Mouse (Mus musculus) MEL (cell line): ENCODE data around the gene Schip1. TPM values are rescaled to one million over a fixed set of nuclear protein-coding genes. Genes with fewer than 3 reads are reported as not detected.

Experiments used
- DNase-seq: peaks from one replicate; pipeline ENCODE4 v3.0.0; 2011; ENCODE audit warnings: low read depth, low spot score
- H3K27ac ChIP-seq: 2 replicates; pipeline ENCODE4 v1.5.1; 2012; ENCODE audit warnings: low read depth, mild to moderate bottlenecking, control low read depth, low read length, moderate library complexity; ENCODE audit not compliant: control insufficient read depth
- H3K27me3 ChIP-seq, 2 experiments: fragments of 150-350 bp in 1 of 2; sonication (generic) in 1 of 2; 2 replicates each; pipeline ENCODE4 v1.6.1; 2012; ENCODE audit warnings: low read length in 2 of 2, mild to moderate bottlenecking in 2 of 2, improper control_type of control experiment in 1 of 2, moderate library complexity in 1 of 2; ENCODE audit not compliant: insufficient read depth in 2 of 2, control insufficient read depth in 1 of 2
- H3K36me3 ChIP-seq, 2 experiments: 2 replicates each; pipeline ENCODE4 v1.6.1; 2012 to 2014; ENCODE audit warnings: low read length in 2 of 2, improper control_type of control experiment in 1 of 2, inconsistent platforms in 1 of 2, mild to moderate bottlenecking in 1 of 2; ENCODE audit not compliant: insufficient read depth in 2 of 2, control insufficient read depth in 1 of 2
- H3K4me1 ChIP-seq, 2 experiments: fragments of 150-350 bp in 1 of 2; sonication (generic) in 1 of 2; 2 replicates each; pipeline ENCODE4 v1.6.1; 2012; ENCODE audit warnings: low read length in 2 of 2, improper control_type of control experiment in 1 of 2, mild to moderate bottlenecking in 1 of 2; ENCODE audit not compliant: insufficient read depth in 2 of 2, control insufficient read depth in 1 of 2
- H3K4me3 ChIP-seq, 2 experiments: fragments of 150-350 bp in 1 of 2; sonication (generic) in 1 of 2; 2 replicates each; pipeline ENCODE4 v1.5.1; 2012; ENCODE audit warnings: low read depth in 2 of 2, low read length in 2 of 2, mild to moderate bottlenecking in 2 of 2, moderate library complexity in 2 of 2, control low read depth in 1 of 2, improper control_type of control experiment in 1 of 2; ENCODE audit not compliant: control insufficient read depth in 1 of 2, insufficient read depth in 1 of 2
- H3K79me2 ChIP-seq: 2 replicates; pipeline ENCODE4 v1.6.1; 2012; ENCODE audit warnings: mild to moderate bottlenecking, low read length, moderate library complexity; ENCODE audit not compliant: control insufficient read depth, poor library complexity, insufficient read depth
- H3K9ac ChIP-seq: 2 replicates; pipeline ENCODE4 v1.6.1; 2012; ENCODE audit warnings: low read depth, mild to moderate bottlenecking, control low read depth, low read length, moderate library complexity; ENCODE audit not compliant: control insufficient read depth, poor library complexity, severe bottlenecking
- H3K9me3 ChIP-seq: fragments of 150-350 bp; sonication (generic); replicated peaks from 2 replicates; pipeline ENCODE4 v1.6.1; 2012; ENCODE audit warnings: mild to moderate bottlenecking, low read length, improper control_type of control experiment, moderate library complexity; ENCODE audit not compliant: insufficient read depth
- BHLHE40 ChIP-seq: IDR thresholded peaks from 2 replicates; pipeline ENCODE4 v1.6.1; 2012; ENCODE audit warnings: low read depth, mild to moderate bottlenecking, inconsistent platforms, low read length, improper control_type of control experiment, borderline replicate concordance
- CHD1 ChIP-seq: IDR thresholded peaks from 2 replicates; pipeline ENCODE4 v1.6.1; 2012; ENCODE audit warnings: low read depth, mild to moderate bottlenecking, inconsistent platforms, low read length, improper control_type of control experiment
- CHD2 ChIP-seq: IDR thresholded peaks from 2 replicates; pipeline ENCODE4 v1.6.1; 2011; ENCODE audit warnings: low read length, improper control_type of control experiment
- CTCF ChIP-seq, 3 experiments: IDR thresholded peaks in 2 of 3; conservative IDR thresholded peaks in 1 of 3; 2 replicates each; pipeline ENCODE4 v1.5.1; 2011 to 2012; ENCODE audit warnings: low read length in 3 of 3, low read depth in 2 of 3, mild to moderate bottlenecking in 2 of 3, improper control_type of control experiment in 1 of 3, inconsistent platforms in 1 of 3, mixed read lengths in 1 of 3, moderate library complexity in 1 of 3; ENCODE audit not compliant: control insufficient read depth in 1 of 3, insufficient read depth in 1 of 3, poor library complexity in 1 of 3, severe bottlenecking in 1 of 3
- E2F4 ChIP-seq: IDR thresholded peaks from 2 replicates; pipeline ENCODE4 v1.6.1; 2011; ENCODE audit warnings: low read depth, low read length, improper control_type of control experiment, borderline replicate concordance
- ELF1 ChIP-seq: IDR thresholded peaks from 2 replicates; pipeline ENCODE4 v1.6.1; 2014; ENCODE audit warnings: low read depth, mild to moderate bottlenecking, inconsistent platforms, low read length, improper control_type of control experiment, moderate library complexity
- EP300 ChIP-seq, 2 experiments: IDR thresholded peaks; 2 replicates each; pipeline ENCODE4 v1.6.1; 2011; ENCODE audit warnings: improper control_type of control experiment in 2 of 2, low read length in 2 of 2, low read depth in 1 of 2, mild to moderate bottlenecking in 1 of 2
- GATA1 ChIP-seq: IDR thresholded peaks from 2 replicates; pipeline ENCODE4 v1.6.1; 2011; ENCODE audit warnings: low read depth, low read length, improper control_type of control experiment
- JUND ChIP-seq: IDR thresholded peaks from 2 replicates; pipeline ENCODE4 v1.6.1; 2011; ENCODE audit warnings: low read depth, mild to moderate bottlenecking, improper control_type of control experiment, low read length
- MAX ChIP-seq: IDR thresholded peaks from 2 replicates; pipeline ENCODE4 v1.6.1; 2011; ENCODE audit warnings: low read length, improper control_type of control experiment
- MEF2A ChIP-seq: IDR thresholded peaks from 2 replicates; pipeline ENCODE4 v1.6.1; 2014; ENCODE audit warnings: low read depth, mild to moderate bottlenecking, inconsistent platforms, low read length, improper control_type of control experiment; ENCODE audit not compliant: poor library complexity, insufficient replicate concordance, severe bottlenecking; ENCODE audit errors: extremely low read depth
- MYB ChIP-seq: IDR thresholded peaks from 2 replicates; pipeline ENCODE4 v1.6.1; 2011; ENCODE audit warnings: mild to moderate bottlenecking, low read depth, low read length, improper control_type of control experiment
- NELFE ChIP-seq: IDR thresholded peaks from 2 replicates; pipeline ENCODE4 v1.6.1; 2011; ENCODE audit warnings: low read depth, low read length, improper control_type of control experiment
- POLR2A ChIP-seq, 2 experiments: IDR thresholded peaks; 2 replicates each; pipeline ENCODE4 v1.6.1; 2011 to 2012; ENCODE audit warnings: low read length in 2 of 2, mild to moderate bottlenecking in 2 of 2, control low read depth in 1 of 2, improper control_type of control experiment in 1 of 2, low read depth in 1 of 2, moderate library complexity in 1 of 2; ENCODE audit not compliant: control insufficient read depth in 1 of 2, insufficient read depth in 1 of 2, poor library complexity in 1 of 2
- POLR2AphosphoS5 ChIP-seq: IDR thresholded peaks from 2 replicates; pipeline ENCODE4 v1.6.1; 2012; ENCODE audit warnings: low read depth, borderline replicate concordance, mild to moderate bottlenecking, inconsistent platforms, low read length, moderate library complexity, mixed read lengths
- RAD21 ChIP-seq: IDR thresholded peaks from 2 replicates; pipeline ENCODE4 v1.6.1; 2011; ENCODE audit warnings: mild to moderate bottlenecking, low read depth, low read length, improper control_type of control experiment
- SIN3A ChIP-seq: IDR thresholded peaks from 2 replicates; pipeline ENCODE4 v1.6.1; 2012; ENCODE audit warnings: low read length, improper control_type of control experiment, inconsistent platforms
- TAL1 ChIP-seq: IDR thresholded peaks from 2 replicates; pipeline ENCODE4 v1.6.1; 2012; ENCODE audit warnings: mild to moderate bottlenecking, inconsistent platforms, low read length, moderate library complexity, mixed read lengths
- TBP ChIP-seq: IDR thresholded peaks from 2 replicates; pipeline ENCODE4 v1.8.0; 2011; ENCODE audit warnings: low read depth, low read length, improper control_type of control experiment
- USF1 ChIP-seq: IDR thresholded peaks from 2 replicates; pipeline ENCODE4 v1.6.1; 2014; ENCODE audit warnings: low read depth, mild to moderate bottlenecking, inconsistent platforms, low read length, improper control_type of control experiment, moderate library complexity
- ZMIZ1 ChIP-seq: IDR thresholded peaks from 2 replicates; pipeline ENCODE4 v1.6.1; 2012; ENCODE audit warnings: low read depth, mild to moderate bottlenecking, inconsistent platforms, low read length, improper control_type of control experiment, moderate library complexity
- ZNF384 ChIP-seq: IDR thresholded peaks from 2 replicates; pipeline ENCODE4 v1.6.1; 2012; ENCODE audit warnings: low read depth, mild to moderate bottlenecking, inconsistent platforms, low read length, improper control_type of control experiment
- polyA plus RNA-seq, 2 experiments: library from polyadenylated mRNA; stranded (reverse) in 1 of 2; unstranded in 1 of 2; fragments of >175 nt in 1 of 2; fragments of >200 nt in 1 of 2; gene quantifications; 2 replicates each; pipeline versions ENCODE4 v1.2.1 to v1.2.4; 2012; ENCODE audit warnings: low replicate concordance in 2 of 2, low read depth in 1 of 2; ENCODE audit not compliant: insufficient read length in 2 of 2, insufficient read depth in 1 of 2, missing spikeins in 1 of 2
- total RNA-seq: library from RNA; depleted of rRNA; stranded (reverse); fragments of 300-350 nt; gene quantifications from 2 replicates; pipeline ENCODE4 v1.2.3, GENCODE M21; 2012

Gene Schip1
- total and polyA plus RNA-seq, 3 experiments = 10.1 to 12.4 TPM; not detected in 1

- Histone ChIP-seq H3K27ac (no peak overlapping the region), H3K9me3 (no peaks in the 10 kb centered on the region), H3K9ac (no peak overlapping the region), H3K27me3 (no peaks in the 10 kb centered on the region)
- TF ChIP-seq CHD1 = no peak
- TF ChIP-seq, all 39 proteins: peak for 0
- H3K79me2 ChIP-seq = no peaks in the 10 kb centered on the region
- no peak for DNase-seq
- H3K36me3 ChIP-seq = 0 out of 4 replicates have a peak, but pooled peaks cover 0 to 3% of the 10 kb centered on the region in 2 experiments
- peaks cover 4 to 5% of the 10 kb centered on the region in 2 experiments; a peak in 2 of 4 replicates for H3K4me1 ChIP-seq
- H3K4me3 ChIP-seq = no peak overlapping the region
Observed at GRCm38 (mm10) chr3:68617708-68618107, 553.1 kb downstream of the Schip1 start.

GRCm38 (mm10) chr3:68619097-68619496, 554.5 kb downstream of the Schip1 start:
- Histone ChIP-seq H3K4me3 (no peak overlapping the region), H3K27me3 (no peaks in the 10 kb centered on the region), H3K79me2 (no peaks in the 10 kb centered on the region), H3K27ac (no peak overlapping the region), H3K9ac (no peak overlapping the region), H3K36me3 (0 out of 4 replicates have a peak, but pooled peaks cover 0 to 3% of the 10 kb centered on the region in 2 experiments), H3K9me3 (no peaks in the 10 kb centered on the region), H3K4me1 (peaks cover 4 to 5% of the 10 kb centered on the region in 2 experiments; a peak in 2 of 4 replicates)
- no peak for DNase-seq
- TF ChIP-seq ZMIZ1 = no peak
- no peak for TF ChIP-seq SIN3A
- TF ChIP-seq POLR2AphosphoS5 = no peak
- TF ChIP-seq RAD21 = no peak
- no peak for TF ChIP-seq TAL1
- no peak for TF ChIP-seq CHD2
- TF ChIP-seq TBP = no peak
- no peak for TF ChIP-seq JUND
- TF ChIP-seq USF1 = no peak
- no peak for TF ChIP-seq NELFE
- TF ChIP-seq GATA1 = no peak
- no peak for TF ChIP-seq BHLHE40
- no peak for TF ChIP-seq E2F4
- no peak for TF ChIP-seq POLR2A (IDR thresholded peaks at IDR 0.05; ENCODE audit: control insufficient read depth in 1 of 2, insufficient read depth in 1 of 2, low read depth in 1 of 2, low read length in 2 of 2, poor library complexity in 1 of 2)
- no peak for TF ChIP-seq EP300 (IDR thresholded peaks at IDR 0.05; ENCODE audit: low read depth in 1 of 2, low read length in 2 of 2)
- no peak for TF ChIP-seq MEF2A
- TF ChIP-seq, all 39 proteins: peak for 0

- no peaks in the 10 kb centered on the region for H3K79me2 ChIP-seq
- H3K9me3 ChIP-seq = no peaks in the 10 kb centered on the region
- no peak for DNase-seq
- no peaks in the 10 kb centered on the region for H3K27me3 ChIP-seq
- TF ChIP-seq MAX (no peak), ELF1 (no peak), MEF2A (no peak), ZNF384 (no peak), CHD2 (no peak), CTCF (IDR thresholded peaks at IDR 0.05 in 2 of 3, conservative IDR thresholded peaks at IDR 0.05 in 1 of 3; ENCODE audit: control insufficient read depth in 1 of 3, insufficient read depth in 1 of 3, low read depth in 2 of 3, low read length in 3 of 3, poor library complexity in 1 of 3, severe bottlenecking in 1 of 3) (no peak), SIN3A (no peak), MYB (no peak), JUND (no peak), POLR2AphosphoS5 (no peak)
- H3K36me3 ChIP-seq = no peaks in the 10 kb centered on the region
- no peak overlapping the region for H3K27ac ChIP-seq
- peaks cover 0 to under 1% of the 10 kb centered on the region in 2 experiments; a peak in 1 of 4 replicates for H3K4me1 ChIP-seq
- no peak overlapping the region for H3K4me3 ChIP-seq
- H3K9ac ChIP-seq = no peak overlapping the region
Observed at GRCm38 (mm10) chr3:68621971-68622370, 557.4 kb downstream of the Schip1 start.
